Mouse (Mus musculus): ENCODE measurements around the gene Vmn1r125.
"Not testable (repeated sequence)": the region's sequence is repeated elsewhere in the genome, so short reads cannot be mapped to it uniquely, and the experiment has no call there.

GRCm38 (mm10) chr7:21260517-21260916, 11.5 kb upstream of the Vmn1r125 start, which contains the start of gene Vmn1r124:
- not testable (repeated sequence) for TF ChIP-seq CTCF (IDR thresholded peaks at IDR 0.05; ENCODE audit: low read depth, low read length); POLR2A (IDR thresholded peaks at IDR 0.05; ENCODE audit: extremely low read depth, insufficient read depth, low read length)

Data from liver, adult 2 months (tissue).